Mouse (Mus musculus) large intestine, adult 2 months (tissue): ENCODE data around the gene Rrp12. TPM values are rescaled to one million over a fixed set of nuclear protein-coding genes. Genes with fewer than 3 reads are reported as not detected.
"Not testable (repeated sequence)": the region's sequence is repeated elsewhere in the genome, so short reads cannot be mapped to it uniquely, and the experiment has no call there.

Experiments used
- DNase-seq: peaks from one replicate; pipeline ENCODE4 v3.0.0-alpha.2; 2012; ENCODE audit warnings: low read depth, low spot score
- WGBS: fragments of 180-500 bp; shearing (Covaris S2); methylation state at CpG from one replicate; pipeline ENCODE4 v1.1.7; 2018; 5-methylcytosine and 5-hydroxymethylcytosine counted together
- polyA plus RNA-seq: library from polyadenylated mRNA; depleted of rRNA; stranded (reverse); fragments of >200 nt; gene quantifications from 2 replicates; pipeline ENCODE4 v1.2.3, GENCODE M21; 2012; rRNA removed

The Rrp12 gene
- 5.2 and 7.4 TPM in 2 replicates for polyA plus RNA-seq

DNA sequence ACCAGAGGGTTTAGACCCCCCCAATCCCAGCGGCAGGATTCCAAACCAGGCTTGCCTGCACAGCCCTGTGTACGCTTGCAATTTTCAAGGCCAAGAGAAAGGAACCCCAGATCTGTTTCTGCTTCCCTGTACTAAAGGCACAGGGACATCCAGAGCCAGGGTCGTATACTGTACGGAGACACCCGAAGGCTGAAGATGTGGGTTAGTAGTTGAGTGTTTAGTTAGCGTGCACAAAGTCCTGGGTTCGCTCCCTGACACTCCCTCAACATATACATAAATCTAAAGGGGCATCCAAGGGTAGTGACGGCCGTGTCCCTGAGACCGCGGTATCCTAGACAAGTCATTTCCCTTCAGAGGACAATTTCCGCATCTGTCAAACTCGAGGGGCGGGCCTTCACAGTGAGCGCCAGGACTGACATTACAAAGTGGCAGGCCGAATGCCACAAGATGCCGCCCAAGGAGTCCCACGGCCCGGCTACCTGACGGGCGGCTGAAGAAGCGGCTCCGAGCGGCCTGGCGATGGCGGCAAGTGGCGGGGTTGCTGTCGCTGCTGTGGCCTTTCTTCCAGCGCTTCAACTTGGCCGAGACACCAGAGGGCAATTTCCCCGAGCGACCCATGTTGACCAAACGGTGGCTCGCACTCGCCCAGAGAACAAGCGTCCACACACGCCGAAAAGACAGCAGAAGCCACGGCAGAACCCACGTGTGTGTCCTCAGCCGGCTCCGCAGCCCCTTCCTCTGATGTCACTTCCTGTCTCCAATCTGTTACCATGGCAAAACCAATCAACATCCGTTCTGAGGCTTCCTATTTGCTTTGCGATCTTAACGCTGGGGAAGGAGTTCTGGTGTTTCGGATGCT, at the start of gene Rrp12:
Gene Rrp12, minus strand, starts transcription at position 714 of the 859 bp plus-strand sequence.
- WGBS: under 1% methylated on average over 46 of the region's 46 CpGs
- DNase-seq: peak; percentile 95

DNA sequence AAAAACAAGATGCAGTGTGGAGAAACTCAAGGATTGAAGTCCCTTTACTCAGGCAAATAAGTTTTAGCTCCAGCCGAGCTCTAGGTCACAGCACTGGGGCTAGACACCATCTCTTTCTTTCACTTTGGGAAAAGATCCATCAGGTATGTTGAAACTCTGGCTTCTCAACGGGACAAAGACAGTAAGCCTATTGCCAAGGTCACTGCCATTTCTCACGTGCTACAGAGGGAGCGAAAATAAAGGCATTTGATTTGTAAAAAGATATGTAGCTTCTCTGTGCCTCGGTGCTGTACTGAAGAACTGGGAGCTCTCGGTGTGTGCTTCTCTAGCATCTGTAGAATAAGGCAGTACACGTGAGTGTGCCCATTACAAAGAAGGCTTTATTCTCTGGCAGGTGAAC, 47.9 kb upstream of the Rrp12 start:
- 83% methylated on average over 7 of the region's 7 CpGs for WGBS
- no peak for DNase-seq

DNA sequence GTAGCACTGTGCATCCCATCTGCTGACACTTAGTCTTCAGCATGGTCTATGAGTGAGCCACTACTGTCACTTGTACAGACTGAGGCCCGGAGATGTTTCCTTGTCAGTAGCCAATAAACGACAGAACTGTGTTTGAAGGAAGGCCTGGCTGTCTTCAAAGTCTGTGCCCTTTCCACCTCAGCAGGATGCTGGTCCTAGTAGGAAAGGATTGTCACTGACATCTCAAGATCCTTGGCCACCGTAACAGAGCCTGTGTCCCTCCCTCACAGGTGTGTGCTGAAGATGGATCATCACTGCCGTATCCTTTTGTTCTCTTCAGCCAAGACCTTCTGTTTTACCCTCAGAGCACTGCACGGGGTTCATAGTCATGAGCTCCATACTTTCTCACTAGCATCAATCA, 42.6 kb upstream of the Rrp12 start:
- WGBS: 86% methylated on average over 5 of the region's 5 CpGs
- DNase-seq: no peak

DNA sequence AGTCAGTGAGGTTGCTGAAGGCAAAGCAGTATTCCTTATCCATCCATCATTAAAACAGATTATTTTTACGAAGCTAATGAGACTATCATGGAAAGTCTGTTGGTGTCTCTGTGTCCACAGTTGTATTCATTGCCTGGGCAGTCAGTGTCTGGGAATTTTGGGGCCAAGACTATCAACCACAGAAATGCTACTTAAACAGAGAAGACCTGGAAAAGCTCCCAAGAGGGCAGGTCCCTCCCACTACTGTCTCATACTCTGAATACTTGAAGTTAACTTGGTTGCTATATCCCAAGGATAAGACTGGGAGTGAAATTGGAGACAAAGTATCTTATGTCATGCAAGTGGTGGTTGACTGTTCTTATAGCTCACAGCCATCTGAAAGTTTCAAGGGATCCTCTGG, 39.9 kb upstream of the Rrp12 start:
- 86% methylated on average over 1 of the region's 1 CpGs for WGBS
- DNase-seq: no peak

DNA sequence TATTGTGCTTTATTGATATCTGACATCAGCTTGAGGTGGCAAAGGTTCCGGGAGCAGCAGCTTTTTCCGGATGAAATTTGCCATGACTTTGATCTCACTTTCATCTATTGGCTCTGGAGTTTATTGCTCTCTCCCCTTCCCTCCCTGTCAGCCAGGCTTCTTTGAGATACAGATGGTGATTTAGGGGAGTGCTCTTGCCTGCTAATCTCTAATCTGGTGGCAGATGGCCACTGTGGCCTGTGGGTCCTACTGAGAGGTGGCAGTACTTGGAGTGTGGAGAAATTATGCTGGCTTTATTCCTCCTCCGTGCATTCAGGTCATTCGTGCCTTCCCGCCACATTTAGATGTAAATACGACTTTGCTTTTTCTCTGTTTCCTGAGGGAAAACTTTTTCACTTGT, 38.2 kb upstream of the Rrp12 start:
- no peak for DNase-seq
- WGBS: 16% methylated on average over 6 of the region's 6 CpGs

DNA sequence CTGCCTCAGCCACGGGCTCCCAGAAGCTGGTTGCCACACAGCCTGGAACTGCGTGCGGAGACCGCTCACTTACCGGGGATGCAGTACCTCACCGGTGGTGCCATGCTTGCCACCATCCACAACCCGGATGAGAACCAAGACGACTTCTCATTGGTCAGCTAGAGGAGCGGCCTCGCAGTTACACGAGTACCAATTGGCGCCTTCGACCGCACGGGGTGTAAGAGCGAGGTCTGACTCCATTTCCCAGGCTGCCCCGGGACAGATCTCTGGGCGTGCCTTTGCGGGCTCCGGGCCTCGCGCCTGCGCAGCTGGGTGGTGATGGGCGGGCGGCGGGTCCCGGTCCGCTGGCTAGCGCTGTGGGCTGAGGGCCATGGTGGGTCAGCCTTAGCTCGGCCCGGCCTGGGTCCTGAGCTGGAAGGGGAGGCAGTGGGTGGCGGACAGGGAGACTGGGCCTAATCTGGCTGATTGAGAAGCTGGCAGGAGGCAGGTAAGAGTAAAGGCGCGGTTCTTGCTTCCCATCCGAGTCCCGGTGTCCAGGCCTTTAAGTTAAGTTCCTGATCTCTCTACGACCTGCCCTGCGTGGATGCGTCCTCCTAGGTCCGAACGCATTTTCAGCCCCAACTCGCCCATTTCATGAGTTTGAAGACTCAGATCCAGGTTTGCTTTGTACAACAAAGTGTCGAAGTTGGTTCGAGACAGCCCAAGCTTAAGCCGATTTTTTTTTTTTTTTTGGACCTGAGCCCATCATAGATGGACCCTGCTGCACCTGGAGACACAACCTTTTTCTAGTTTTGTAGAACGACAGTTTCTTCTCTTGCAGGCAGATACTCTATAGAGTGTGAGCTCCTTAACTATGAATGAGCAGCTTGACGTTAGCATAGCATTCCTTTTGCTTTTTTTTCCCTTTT, 37.5 kb upstream of the Rrp12 start, which contains the start of the genes Exosc1 and Zdhhc16:
Gene Exosc1, minus strand, starts transcription at position 245 of the 908 bp plus-strand sequence.
Gene Zdhhc16, plus strand, starts transcription at position 302 of the 908 bp plus-strand sequence.
- peak; percentile 98 for DNase-seq
- WGBS: under 1% methylated on average over 47 of the region's 47 CpGs

DNA sequence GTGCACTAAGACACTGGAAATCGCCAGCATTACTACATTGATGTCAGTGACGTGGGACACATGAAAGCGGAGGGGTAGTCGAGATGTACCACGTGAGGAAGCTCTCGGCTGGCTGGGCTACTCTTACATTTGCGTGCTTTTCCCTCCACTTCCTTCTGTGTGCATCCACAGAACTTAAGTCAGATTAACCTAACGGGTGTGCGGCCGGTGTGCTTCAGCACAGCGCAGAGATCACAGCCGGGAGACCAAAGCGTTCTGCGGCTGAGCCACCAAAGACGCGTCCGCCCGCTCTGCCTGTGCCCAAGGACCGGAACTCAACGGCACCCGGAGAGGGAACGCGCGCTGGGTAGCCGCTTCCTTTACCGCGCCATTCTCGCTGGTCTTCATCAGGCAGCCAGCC, 36.7 kb upstream of the Rrp12 start:
- WGBS: under 1% methylated on average over 28 of the region's 28 CpGs
- no peak for DNase-seq

DNA sequence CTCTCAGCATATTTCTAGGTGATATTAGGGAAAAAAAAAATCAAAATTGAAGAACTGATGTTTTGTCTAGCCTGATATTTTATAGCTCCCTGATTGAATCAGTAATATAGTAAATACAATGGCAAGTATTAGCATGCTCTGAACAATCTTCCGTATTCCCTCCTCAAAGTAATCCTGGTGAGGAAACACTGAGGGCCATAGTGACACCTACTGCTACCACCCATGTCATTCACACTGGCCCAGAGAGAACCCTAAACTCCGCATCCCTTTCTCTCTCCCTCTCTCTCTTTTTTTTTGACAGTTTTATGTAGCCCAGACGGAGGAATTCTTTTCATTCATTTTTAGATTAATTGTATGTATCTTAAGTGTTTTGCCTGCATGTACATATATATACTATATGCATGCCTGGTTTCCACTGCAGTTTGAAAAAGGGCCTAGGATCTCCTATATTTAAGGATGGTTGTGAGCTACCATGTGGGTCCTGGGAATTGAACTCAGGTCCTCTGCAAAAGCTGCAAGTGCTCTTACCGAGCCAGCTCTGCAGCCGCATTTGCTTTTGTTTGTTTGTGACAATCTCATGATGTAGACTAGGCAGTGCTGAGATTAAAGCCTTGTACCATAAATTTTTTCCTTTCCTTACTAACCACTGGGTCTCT, 24.6 kb upstream of the Rrp12 start:
- 79% methylated on average over 5 of the region's 5 CpGs for WGBS
- no peak for DNase-seq

DNA sequence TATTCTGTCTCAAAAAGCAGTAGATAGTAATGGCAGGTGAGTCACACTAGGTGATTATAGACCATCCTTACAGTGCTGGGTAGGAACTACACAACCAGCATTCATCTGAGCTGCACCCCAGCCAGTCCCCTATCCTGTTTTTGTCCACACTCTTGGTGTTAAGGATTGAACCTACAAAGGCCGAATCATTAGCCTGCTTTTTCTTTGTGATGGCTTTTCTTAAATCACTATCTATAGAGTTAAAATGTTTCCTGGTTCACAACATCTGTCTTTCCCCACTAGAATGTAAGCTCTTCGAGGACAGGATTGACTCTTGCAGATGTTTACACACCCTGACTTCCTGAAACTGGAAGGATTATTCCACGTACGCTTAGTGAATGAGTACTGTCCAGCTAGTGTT, 23.5 kb upstream of the Rrp12 start:
- DNase-seq: no peak
- WGBS: 54% methylated on average over 4 of the region's 4 CpGs

DNA sequence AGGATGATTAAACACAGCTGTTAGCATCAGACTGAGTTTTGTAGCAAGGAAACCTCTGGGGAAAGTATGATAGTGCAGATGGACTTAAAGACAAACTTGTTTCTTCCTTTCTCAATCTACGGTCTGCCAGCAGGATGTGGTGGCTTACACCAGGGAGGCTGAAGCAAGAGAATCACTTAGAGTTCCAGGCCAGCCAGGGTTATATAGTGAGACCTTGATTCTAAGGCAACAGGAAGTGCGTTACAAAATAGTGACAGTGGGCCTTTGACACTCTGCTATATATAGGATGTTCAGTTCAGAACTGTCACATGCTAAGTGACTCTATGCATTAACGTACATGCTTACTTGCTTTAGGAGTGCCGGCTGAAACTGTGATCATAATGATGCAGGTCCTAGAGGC, 20.9 kb upstream of the Rrp12 start:
- DNase-seq: no peak
- WGBS: 86% methylated on average over 4 of the region's 4 CpGs

DNA sequence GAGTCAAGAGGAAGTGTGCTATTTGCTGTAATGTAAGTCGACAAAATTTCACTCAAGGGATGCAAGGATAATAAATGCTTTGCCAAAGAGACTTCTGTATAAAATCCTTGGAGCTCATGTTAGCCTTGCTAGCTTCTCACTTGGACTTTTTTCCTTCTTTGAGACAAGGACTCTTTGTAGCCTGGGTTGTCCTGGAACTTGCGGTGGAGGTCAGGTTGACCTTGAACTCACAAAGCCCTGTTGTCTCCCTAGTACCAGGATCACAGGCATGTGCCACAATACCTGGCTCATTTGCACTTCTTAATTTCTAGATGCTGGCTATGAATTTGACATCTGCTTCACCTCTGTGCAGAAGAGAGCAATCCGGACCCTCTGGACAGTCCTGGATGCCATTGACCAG, 19.3 kb upstream of the Rrp12 start:
- DNase-seq: no peak
- WGBS: 84% methylated on average over 3 of the region's 3 CpGs

DNA sequence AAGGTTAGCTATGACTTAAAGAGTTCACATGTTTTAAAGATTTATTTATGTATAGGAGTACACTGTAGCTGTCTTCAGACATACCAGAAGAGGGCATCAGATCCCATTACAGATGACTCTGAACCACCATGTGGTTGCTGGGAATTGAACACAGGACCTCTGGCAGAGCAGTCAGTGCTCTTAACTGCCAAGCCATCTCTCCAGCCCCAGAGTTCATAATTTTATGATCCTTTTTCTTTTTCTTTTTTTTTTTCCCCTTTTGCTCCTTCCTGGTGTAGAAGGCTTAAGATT, 18.6 kb upstream of the Rrp12 start:
- DNase-seq: not testable (repeated sequence)

DNA sequence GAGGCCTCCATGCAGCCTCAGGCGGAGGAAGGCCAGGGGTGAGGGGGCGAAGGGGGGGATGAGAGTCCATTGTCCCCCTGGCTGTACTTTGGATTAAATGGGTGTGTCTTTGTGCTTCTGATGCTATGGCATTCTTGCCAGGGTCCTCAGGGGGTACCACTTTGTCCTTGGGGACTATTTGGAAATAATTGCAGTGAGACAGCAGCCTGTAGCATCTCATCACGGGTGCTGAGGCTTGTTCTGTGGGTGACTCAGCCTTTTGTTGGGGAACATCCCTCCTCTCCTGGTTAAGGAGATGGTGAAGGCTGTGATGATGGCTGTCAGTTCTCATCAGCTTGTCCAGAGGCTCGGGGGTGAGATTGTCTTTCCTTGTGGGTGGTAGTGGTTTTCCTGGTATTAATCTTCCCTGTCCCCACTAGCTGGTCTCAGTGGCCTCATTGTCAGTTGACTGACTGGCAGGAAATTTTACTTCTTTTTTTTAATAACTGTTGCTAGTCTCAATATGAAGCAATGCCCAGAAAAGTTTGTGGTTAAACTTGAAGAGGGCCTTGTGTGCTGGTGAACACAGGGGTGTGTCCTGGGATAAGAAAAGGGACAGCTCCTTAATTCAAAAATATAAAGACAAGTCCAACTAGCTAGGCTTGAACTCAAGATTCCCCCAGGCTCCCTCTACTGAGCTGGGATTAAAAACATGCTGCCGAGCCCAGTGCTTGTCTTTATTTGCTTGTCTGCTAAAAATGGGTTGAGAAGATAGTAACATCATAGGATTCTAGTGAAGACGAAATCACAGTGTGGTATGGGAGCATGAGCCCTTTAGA, 18.0 kb upstream of the Rrp12 start:
- 59% methylated on average over 6 of the region's 6 CpGs for WGBS
- no peak for DNase-seq

DNA sequence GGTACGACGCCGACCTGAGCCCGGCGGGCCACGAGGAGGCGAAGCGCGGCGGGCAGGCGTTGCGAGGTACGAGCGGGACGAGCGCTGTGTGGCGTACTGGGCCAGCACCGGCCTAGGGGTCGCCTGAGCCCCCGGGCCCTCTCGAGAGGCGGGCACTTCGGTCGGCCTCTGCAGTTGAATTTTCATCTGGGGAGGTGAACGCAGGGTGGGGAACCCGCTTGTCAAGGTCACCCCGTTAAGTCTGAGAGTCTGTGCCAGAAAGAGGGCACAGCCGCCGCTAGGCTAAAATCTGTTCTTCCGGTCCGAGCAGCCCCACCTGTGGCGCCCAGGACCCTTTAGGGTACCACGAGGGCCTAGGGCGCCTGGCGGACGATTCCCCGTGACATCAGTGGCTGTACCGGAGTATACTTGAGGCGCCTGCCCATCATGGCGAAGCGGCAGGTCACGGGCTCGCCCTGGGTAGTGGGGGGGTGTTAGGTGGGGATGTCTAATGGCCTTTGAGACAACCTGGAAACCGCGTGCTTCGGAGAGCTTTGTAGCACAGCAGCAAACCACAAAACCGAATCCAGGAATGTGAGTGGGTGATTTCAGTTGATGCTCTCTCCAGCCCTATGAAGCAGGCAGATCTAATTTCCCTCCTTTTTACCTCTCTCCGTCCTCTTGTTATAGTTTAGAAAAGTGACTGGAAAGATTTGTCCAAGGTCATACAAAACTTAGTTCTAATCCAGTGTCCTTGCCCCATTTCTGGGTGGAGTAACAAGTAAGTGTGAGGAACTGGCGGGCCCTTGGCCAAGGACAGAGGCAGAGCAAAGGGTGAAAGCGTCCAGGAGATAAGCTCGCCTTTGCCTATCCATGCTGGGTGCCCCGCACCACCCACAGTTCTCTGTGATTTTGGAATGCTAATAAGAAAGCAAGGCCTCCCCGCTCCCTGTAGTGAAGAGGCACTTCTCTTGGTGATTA, 16.4 kb upstream of the Rrp12 start:
- DNase-seq: no peak
- WGBS: under 1% methylated on average over 53 of the region's 53 CpGs

DNA sequence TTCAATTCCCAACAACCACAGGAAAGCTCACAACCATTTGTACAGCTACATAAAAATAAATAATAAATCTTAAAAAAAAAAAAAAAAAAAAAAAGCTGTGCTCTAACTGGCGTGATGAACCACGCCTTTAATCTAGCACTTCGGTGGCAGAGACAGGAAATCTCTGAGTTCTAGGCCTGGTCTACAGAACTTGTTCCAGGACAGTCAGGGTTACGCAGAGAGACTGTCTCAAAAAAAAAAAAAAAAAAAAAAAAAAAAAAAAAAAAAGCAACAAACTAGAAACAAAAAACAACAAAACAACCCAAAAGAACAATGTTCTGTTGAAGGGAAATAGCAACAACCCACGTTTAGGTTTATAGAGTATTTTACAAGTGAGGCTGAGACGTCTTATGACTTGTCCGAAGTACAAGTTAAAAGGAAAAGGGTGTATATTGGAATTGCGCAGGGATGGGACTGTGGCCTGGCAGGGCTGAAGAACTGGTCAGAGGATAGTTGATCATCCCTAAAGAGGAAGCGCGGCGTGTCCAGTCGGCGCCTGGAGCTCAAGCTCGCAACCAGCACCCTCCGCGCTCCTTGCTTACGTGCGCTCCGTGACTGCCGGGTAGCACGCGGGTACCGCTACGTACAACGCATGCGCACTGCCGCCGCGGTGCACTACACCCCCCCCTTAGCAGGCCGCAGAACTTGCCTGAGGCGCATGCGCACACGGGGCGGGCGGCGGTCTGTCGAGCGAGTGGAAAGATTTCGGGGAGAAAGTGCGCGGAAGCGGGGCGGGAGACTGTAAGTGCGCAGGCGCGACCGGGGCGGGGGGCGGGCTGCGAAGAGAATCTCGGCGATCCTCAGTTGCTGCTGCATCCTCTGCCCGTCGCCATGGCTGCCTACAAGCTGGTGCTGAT, 15.5 kb upstream of the Rrp12 start, which contains the start of gene Pgam1:
Gene Pgam1, plus strand, starts transcription at position 746 of the 896 bp plus-strand sequence.
- WGBS: 2% methylated on average over 54 of the region's 54 CpGs
- peak; percentile 89 for DNase-seq

DNA sequence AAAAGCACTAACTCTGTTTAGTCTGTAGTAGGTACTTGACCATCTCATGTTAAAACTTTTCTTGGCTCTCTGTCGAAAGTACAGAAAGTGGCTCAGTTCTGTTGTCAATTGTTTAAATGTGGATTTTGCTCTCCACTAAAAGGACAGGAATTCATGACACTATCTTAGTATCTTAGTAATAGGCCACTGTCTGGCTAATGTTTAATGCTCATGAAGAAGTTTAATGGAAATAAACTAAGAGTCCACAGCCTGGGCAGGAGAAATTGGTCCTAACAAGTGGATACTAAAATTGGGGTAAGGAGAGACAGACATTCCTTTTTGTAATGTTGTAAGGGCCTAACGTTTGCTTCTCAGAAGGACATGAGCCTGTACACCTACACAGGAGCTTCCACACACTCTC, 14.4 kb upstream of the Rrp12 start:
- DNase-seq: no peak
- WGBS: 78% methylated on average over 2 of the region's 2 CpGs

DNA sequence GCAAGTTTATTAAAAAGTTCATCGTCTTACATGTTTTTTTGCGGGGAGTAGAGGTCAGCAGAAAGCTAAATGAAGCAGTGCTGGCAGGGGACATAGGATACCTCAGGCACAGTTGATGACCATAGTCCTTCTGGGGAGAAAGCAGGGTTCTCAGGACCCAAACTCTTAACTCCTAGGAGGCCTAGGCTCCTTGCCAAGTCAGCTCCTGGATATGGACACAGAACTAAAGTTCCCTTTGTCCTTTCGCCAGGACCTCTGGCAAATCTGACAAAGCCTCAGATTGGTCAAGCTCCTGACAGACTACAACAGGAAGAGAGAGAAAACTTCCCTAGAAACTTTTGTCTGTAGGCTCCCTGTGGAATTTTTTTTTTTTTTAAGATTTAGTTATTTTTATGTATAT, 12.8 kb upstream of the Rrp12 start:
- DNase-seq: no peak
- 86% methylated on average over 3 of the region's 3 CpGs for WGBS
